Mouse (Mus musculus): Measurements from ENCODE around the gene Tap1.
A peak's percentile ranks its signal among the peaks of the same experiment; 100 is the strongest.

DNA sequence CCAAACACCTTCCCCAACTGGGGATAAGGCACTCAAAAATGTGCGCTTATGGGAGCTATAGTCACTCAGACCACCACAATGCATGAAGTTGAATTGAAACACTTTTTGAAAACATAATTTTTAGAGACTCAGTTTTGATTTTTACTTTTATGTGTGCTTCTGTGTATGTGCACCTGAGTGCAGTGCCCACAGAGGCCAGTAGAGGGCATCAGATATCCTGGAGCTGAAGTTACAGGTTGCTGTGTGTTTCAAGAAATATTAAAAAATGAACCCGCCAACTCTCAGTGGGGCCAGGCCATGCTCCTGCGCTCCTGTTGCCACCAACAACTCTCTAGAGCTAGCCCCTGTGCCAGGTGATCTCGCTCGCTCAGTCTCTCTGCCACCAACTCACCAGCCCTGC lies 14.8 kb upstream of the Tap1 start:
- TF ChIP-seq CTCF (conservative IDR thresholded peaks at IDR 0.05 in 1 of 2, IDR thresholded peaks at IDR 0.05 in 1 of 2; ENCODE audit: low read depth in 2 of 2, low read length in 2 of 2): peak in 1 of 2 experiments; percentile 53; a peak in 2 of 4 replicates
- no peak for TF ChIP-seq KAT2A (IDR thresholded peaks at IDR 0.05; ENCODE audit: insufficient replicate concordance, low read length)
- TF ChIP-seq ETS1 (conservative IDR thresholded peaks at IDR 0.05; ENCODE audit: low read depth, low read length): no peak
- no peak for TF ChIP-seq TCF12 (IDR thresholded peaks at IDR 0.05; ENCODE audit: low read depth, low read length)
- no peak for TF ChIP-seq USF1 (IDR thresholded peaks at IDR 0.05; ENCODE audit: low read depth, low read length)
- no peak for TF ChIP-seq E2F4 (IDR thresholded peaks at IDR 0.05; ENCODE audit: insufficient replicate concordance, low read depth, low read length)

All from CH12.LX (cell line).